Mouse (Mus musculus): ENCODE measurements around the gene Slc25a26.

- TF ChIP-seq CTCF (IDR thresholded peaks at IDR 0.05; ENCODE audit: control insufficient read depth, insufficient read depth, insufficient read length) (no peak), MYOD1 (IDR thresholded peaks at IDR 0.05; ENCODE audit: control insufficient read depth, insufficient read length, low read depth) (no peak), CEBPB (IDR thresholded peaks at IDR 0.05; ENCODE audit: low read depth) (no peak), MYOG (IDR thresholded peaks at IDR 0.05; ENCODE audit: control insufficient read depth, extremely low read depth, insufficient read length) (no peak)
Measured at GRCm38 (mm10) chr6:94620287-94620686, 120.2 kb downstream of the Slc25a26 start.
